Mouse (Mus musculus) brain, embryonic 14.5 days (tissue): Measurements from ENCODE around the gene Olfr765.

Source experiments
- CTCF ChIP-seq: fragments of 200-500 bp; IDR thresholded peaks from 2 replicates; pipeline ENCODE4 v1.5.1; 2012; ENCODE audit warnings: inconsistent platforms, mild to moderate bottlenecking, moderate library complexity, borderline replicate concordance; ENCODE audit not compliant: insufficient read depth, insufficient read length; ENCODE audit errors: extremely low read depth
- POLR2A ChIP-seq: fragments of 200-500 bp; IDR thresholded peaks from 2 replicates; pipeline ENCODE4 v1.6.1; 2012; ENCODE audit warnings: mild to moderate bottlenecking, inconsistent platforms, borderline replicate concordance; ENCODE audit not compliant: poor library complexity, insufficient read depth, insufficient read length, severe bottlenecking; ENCODE audit errors: extremely low read depth

- no peak for TF ChIP-seq POLR2A
- TF ChIP-seq CTCF = no peak
Observed at GRCm38 (mm10) chr10:129099275-129099674, 49.5 kb upstream of the Olfr765 start, which contains the start of gene Olfr768.
